Mouse (Mus musculus) small intestine, adult 2 months (tissue): ENCODE results near the gene Pus3.

Source experiments
- CTCF ChIP-seq: fragments of 200-500 bp; IDR thresholded peaks from 2 replicates; pipeline ENCODE4 v1.5.1; 2012; ENCODE audit warnings: low read depth, mild to moderate bottlenecking, control low read depth, inconsistent platforms, low read length, moderate library complexity, mixed read lengths; ENCODE audit not compliant: insufficient replicate concordance, insufficient read length; ENCODE audit errors: extremely low read depth
- POLR2A ChIP-seq: fragments of 200-500 bp; IDR thresholded peaks from 2 replicates; pipeline ENCODE4 v1.6.1; 2012; ENCODE audit warnings: low read depth, mild to moderate bottlenecking, control low read depth, inconsistent platforms, low read length, moderate library complexity

GRCm38 (mm10) chr9:35614005-35614404, 55.6 kb downstream of the Pus3 start:
- no peak for TF ChIP-seq POLR2A
- TF ChIP-seq CTCF = no peak
